ENCODE assay signal across 9 mouse cellular contexts in the genomic region with DNA sequence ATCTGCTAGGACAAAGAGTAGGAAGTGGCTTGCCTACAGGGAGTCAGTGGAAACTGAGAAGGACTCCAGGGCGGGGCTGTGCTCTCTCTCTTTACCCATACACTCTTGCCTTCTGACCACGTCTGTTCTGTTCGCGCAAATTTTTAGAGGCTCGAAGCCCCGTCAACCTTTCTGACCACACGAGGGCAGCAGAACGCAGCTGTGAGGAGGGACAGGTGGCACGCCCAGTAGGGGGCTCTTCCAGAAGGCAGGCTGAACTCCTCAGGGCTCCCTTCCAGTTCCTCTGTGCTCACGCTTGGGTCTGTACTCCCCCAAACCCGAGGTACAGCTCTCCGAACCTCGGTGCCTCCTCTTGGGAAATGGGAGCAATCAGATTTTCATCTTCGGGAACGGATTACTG.
A peak's percentile ranks its signal among the peaks of the same experiment; 100 is the strongest.
DNase-seq lines count a peak whose midpoint lies in the region; ATAC-seq and TF ChIP-seq lines count a peak whose summit lies in the region.
"Had no signal": no experiment of that assay in that cellular context is flagged by ENCODE, and none has a peak within 500 bp of the region (broad histone marks: within the 10 kb centered on the region; RNA-seq: fewer than 3 reads in every experiment).

No protein-coding gene starts in this region.

- ATAC-seq in cerebellum, adult (ENCODE audit: insufficient number of reproducible peaks, low FRiP score, low TSS enrichment): peak; percentile 50; the same call in 1 of the 2 replicates
- peak; percentile 25; the same call in 1 of the 2 replicates for ATAC-seq in forebrain, postnatal 0 days
- ATAC-seq in hindbrain, postnatal 0 days: peak; percentile 19; the same call in 1 of the 2 replicates
- ATAC-seq in midbrain, embryonic 11.5 days (ENCODE audit: low FRiP score): peak; percentile 29
- ATAC-seq in activated CD4-positive, CD25-positive, alpha-beta regulatory T cell, adult 4 months: no peak

- 2% methylated on average over 15 of the region's 15 CpGs for WGBS in forebrain, postnatal 0 days
- 3% methylated on average over 15 of the region's 15 CpGs for WGBS in hindbrain, postnatal 0 days
- WGBS in midbrain, embryonic 11.5 days: 4% methylated on average over 15 of the region's 15 CpGs
- 4% methylated on average over 15 of the region's 15 CpGs for WGBS in small intestine, adult 2 months

- no peak overlapping the region for H3K27ac ChIP-seq in MEL (ENCODE audit: control insufficient read depth, low read depth, low read length)
- H3K27ac ChIP-seq in forebrain, postnatal 0 days (ENCODE audit: low read depth, low read length): no peak overlapping the region
- no peak overlapping the region for H3K27ac ChIP-seq in hindbrain, postnatal 0 days
- no peak overlapping the region for H3K27ac ChIP-seq in midbrain, embryonic 11.5 days (ENCODE audit: low read depth, low read length)
- no peak overlapping the region for H3K27ac ChIP-seq in small intestine, adult 2 months (ENCODE audit: insufficient read depth, low read depth, low read length)
- H3K27ac ChIP-seq: limb, embryonic 12.5 days had no signal

- no peaks in the 10 kb centered on the region for H3K9me3 ChIP-seq in MEL (replicated peaks; ENCODE audit: insufficient read depth, low read length)
- H3K9me3 ChIP-seq in forebrain, postnatal 0 days (ENCODE audit: low read length): no peaks in the 10 kb centered on the region
- H3K9me3 ChIP-seq in hindbrain, postnatal 0 days (ENCODE audit: low read length): no peaks in the 10 kb centered on the region
- H3K9me3 ChIP-seq in midbrain, embryonic 11.5 days (ENCODE audit: control insufficient read depth, low read length): no peaks in the 10 kb centered on the region
- H3K9me3 ChIP-seq: limb, embryonic 12.5 days had no signal

- TF ChIP-seq RAD21 in MEL (IDR thresholded peaks at IDR 0.05; ENCODE audit: low read depth, low read length): peak; percentile 81

- no peaks in the 10 kb centered on the region for H3K79me2 ChIP-seq in MEL (ENCODE audit: control insufficient read depth, insufficient read depth, low read length, poor library complexity)

- peak overlapping the region; percentile 91 for H3K4me2 ChIP-seq in forebrain, postnatal 0 days (ENCODE audit: low read depth)
- H3K4me2 ChIP-seq in hindbrain, postnatal 0 days (ENCODE audit: low read depth, low read length): peak overlapping the region; percentile 26; the same call in 1 of the 2 replicates
- H3K4me2 ChIP-seq in midbrain, embryonic 11.5 days: no peak overlapping the region
- H3K4me2 ChIP-seq: limb, embryonic 12.5 days had no signal

- H3K4me1 ChIP-seq in MEL (ENCODE audit: control insufficient read depth in 1 of 2, insufficient read depth in 2 of 2, low read length in 2 of 2): no peaks in the 10 kb centered on the region
- H3K4me1 ChIP-seq in forebrain, postnatal 0 days (ENCODE audit: insufficient read depth): peaks cover 36% of the 10 kb centered on the region
- H3K4me1 ChIP-seq in hindbrain, postnatal 0 days (ENCODE audit: insufficient read depth, low read length): peaks cover 9% of the 10 kb centered on the region; the same call in 1 of the 2 replicates
- peaks cover 28% of the 10 kb centered on the region for H3K4me1 ChIP-seq in midbrain, embryonic 11.5 days (ENCODE audit: control insufficient read depth, insufficient read depth, low read length)
- peaks cover 4% of the 10 kb centered on the region for H3K4me1 ChIP-seq in small intestine, adult 2 months (ENCODE audit: control insufficient read depth, insufficient read depth, insufficient read length, low read length)

- peak in 2 of 3 experiments; percentile 80 to 100; a peak in 5 of 6 replicates for TF ChIP-seq CTCF in MEL (IDR thresholded peaks at IDR 0.05 in 2 of 3, conservative IDR thresholded peaks at IDR 0.05 in 1 of 3; ENCODE audit: control insufficient read depth in 1 of 3, insufficient read depth in 1 of 3, low read depth in 2 of 3, low read length in 3 of 3, poor library complexity in 1 of 3, severe bottlenecking in 1 of 3)
- peak; percentile 100 for TF ChIP-seq CTCF in forebrain, postnatal 0 days (IDR thresholded peaks at IDR 0.05; ENCODE audit: low read depth)
- TF ChIP-seq CTCF in hindbrain, postnatal 0 days (IDR thresholded peaks at IDR 0.05; ENCODE audit: low read depth): peak; percentile 100
- TF ChIP-seq CTCF in small intestine, adult 2 months (IDR thresholded peaks at IDR 0.05; ENCODE audit: extremely low read depth, insufficient read length, insufficient replicate concordance, low read depth, low read length): peak; percentile 89

- H3K4me3 ChIP-seq in MEL (ENCODE audit: control insufficient read depth in 1 of 2, insufficient read depth in 1 of 2, low read depth in 2 of 2, low read length in 2 of 2): no peak overlapping the region
- H3K4me3 ChIP-seq in forebrain, postnatal 0 days (ENCODE audit: low read depth, low read length): no peak overlapping the region
- no peak overlapping the region for H3K4me3 ChIP-seq in hindbrain, postnatal 0 days (ENCODE audit: low read length)
- H3K4me3 ChIP-seq in midbrain, embryonic 11.5 days (ENCODE audit: low read depth, low read length): no peak overlapping the region
- no peak overlapping the region for H3K4me3 ChIP-seq in small intestine, adult 2 months (ENCODE audit: low read depth, low read length)
- H3K4me3 ChIP-seq: limb, embryonic 12.5 days had no signal

- no peak for TF ChIP-seq POLR2A in MEL (IDR thresholded peaks at IDR 0.05; ENCODE audit: control insufficient read depth in 1 of 2, insufficient read depth in 1 of 2, low read depth in 1 of 2, low read length in 2 of 2, poor library complexity in 1 of 2)
- TF ChIP-seq POLR2A in small intestine, adult 2 months (IDR thresholded peaks at IDR 0.05; ENCODE audit: low read depth, low read length): no peak

- TF ChIP-seq EP300 in MEL (IDR thresholded peaks at IDR 0.05; ENCODE audit: low read depth in 1 of 2, low read length in 2 of 2): no peak

- H3K27me3 ChIP-seq in MEL (ENCODE audit: control insufficient read depth in 1 of 2, insufficient read depth in 2 of 2, low read length in 2 of 2): peaks cover 0 to 5% of the 10 kb centered on the region in 2 experiments; a peak in 3 of 4 replicates
- no peaks in the 10 kb centered on the region; the same call in 1 of the 2 replicates for H3K27me3 ChIP-seq in forebrain, postnatal 0 days (ENCODE audit: insufficient read depth, low read length)
- no peaks in the 10 kb centered on the region for H3K27me3 ChIP-seq in hindbrain, postnatal 0 days (ENCODE audit: insufficient read depth, low read length)
- H3K27me3 ChIP-seq in midbrain, embryonic 11.5 days (ENCODE audit: control insufficient read depth, insufficient read depth, low read length): peaks cover 19% of the 10 kb centered on the region
- peaks cover 19% of the 10 kb centered on the region for H3K27me3 ChIP-seq in small intestine, adult 2 months (ENCODE audit: control insufficient read depth, insufficient read depth, low read length)

- intact Hi-C loops in left cerebral cortex, postnatal 10 days (cut with DNase I): loop anchor here (1.0 to 5.0 kb wide), 2 partner anchors 61 to 125 kb away; a partner anchor contains a TSS

- DNase-seq in MEL (ENCODE audit: low read depth, low spot score): peak; percentile 79
- peak; percentile 95 for DNase-seq in forebrain, postnatal 0 days
- peak; percentile 95 for DNase-seq in hindbrain, postnatal 0 days (ENCODE audit: low spot score)
- peak; percentile 84 to 87 for DNase-seq in left cerebral cortex, postnatal 10 days (ENCODE audit: extremely low spot score in 1 of 2, low spot score in 2 of 2)
- DNase-seq in midbrain, embryonic 11.5 days (ENCODE audit: low spot score, missing footprints): peak; percentile 100

- H3K9ac ChIP-seq in MEL (ENCODE audit: control insufficient read depth, low read depth, low read length, poor library complexity, severe bottlenecking): no peak overlapping the region
- H3K9ac ChIP-seq in forebrain, postnatal 0 days: 0 out of 2 replicates have a peak overlapping the region, but pooled peaks have one; percentile 65
- no peak overlapping the region for H3K9ac ChIP-seq in hindbrain, postnatal 0 days (replicated peaks; ENCODE audit: low read length)
- H3K9ac ChIP-seq in midbrain, embryonic 11.5 days (ENCODE audit: low read length): no peak overlapping the region
- H3K9ac ChIP-seq: limb, embryonic 12.5 days had no signal

- H3K36me3 ChIP-seq in MEL (ENCODE audit: control insufficient read depth in 1 of 2, insufficient read depth in 2 of 2, low read length in 2 of 2): no peaks in the 10 kb centered on the region
- H3K36me3 ChIP-seq in forebrain, postnatal 0 days (ENCODE audit: insufficient read depth): no peaks in the 10 kb centered on the region
- H3K36me3 ChIP-seq in hindbrain, postnatal 0 days (ENCODE audit: insufficient read depth, low read length): no peaks in the 10 kb centered on the region
- H3K36me3 ChIP-seq in midbrain, embryonic 11.5 days (ENCODE audit: control insufficient read depth, insufficient read depth, low read length): no peaks in the 10 kb centered on the region
- H3K36me3 ChIP-seq in small intestine, adult 2 months (ENCODE audit: control insufficient read depth, insufficient read depth, low read length): no peaks in the 10 kb centered on the region
- H3K36me3 ChIP-seq: limb, embryonic 12.5 days had no signal

TF ChIP-seq in MEL, 35 proteins besides CTCF, POLR2A, EP300 and RAD21:
- peak; percentile 90 for TF ChIP-seq SMC3 (IDR thresholded peaks at IDR 0.05; ENCODE audit: low read depth, low read length)
- TF ChIP-seq TCF12 (IDR thresholded peaks at IDR 0.05; ENCODE audit: low read depth, low read length): no peak
- no peak for TF ChIP-seq ZNF384 (IDR thresholded peaks at IDR 0.05; ENCODE audit: low read depth, low read length)
- TF ChIP-seq ZC3H11A (IDR thresholded peaks at IDR 0.05; ENCODE audit: low read depth, low read length): peak; percentile 69
- 0 out of 2 replicates have a peak, but pooled peaks have one; percentile 66 for TF ChIP-seq MAZ (IDR thresholded peaks at IDR 0.05; ENCODE audit: low read depth, low read length)
- TF ChIP-seq GABPA (IDR thresholded peaks at IDR 0.05; ENCODE audit: low read depth, low read length): no peak
- no peak for TF ChIP-seq MYB (IDR thresholded peaks at IDR 0.05; ENCODE audit: low read depth, low read length)
